Mouse (Mus musculus): ENCODE results near the gene Srsf7. TPM values are rescaled to one million over a fixed set of nuclear protein-coding genes. Genes with fewer than 3 reads are reported as not detected.

The Srsf7 gene
- polyA plus RNA-seq, 1 experiment, result 46.7 TPM

DNA sequence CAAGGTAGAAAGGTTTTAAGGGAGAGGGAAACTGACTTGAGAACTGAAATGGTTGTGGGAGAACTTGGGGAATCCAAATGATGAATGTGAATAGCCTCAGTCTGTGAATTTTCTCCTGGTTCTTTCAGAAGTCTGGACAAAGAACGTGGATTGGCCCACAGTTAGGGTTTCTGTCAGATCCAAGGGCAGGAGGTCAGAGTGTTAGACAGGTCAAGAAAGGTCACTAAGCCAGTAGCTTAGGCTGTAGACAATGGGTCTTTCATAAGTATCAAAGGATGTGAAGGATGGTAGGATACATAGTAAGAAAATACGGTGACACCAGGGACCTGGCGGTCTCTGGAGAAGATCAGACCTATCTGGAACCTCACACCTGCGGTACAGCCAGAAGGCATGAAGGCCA, 39.7 kb downstream of the Srsf7 start:
- no peak for TF ChIP-seq POLR2A (IDR thresholded peaks at IDR 0.05; ENCODE audit: borderline replicate concordance, extremely low read depth, low read depth, low read length)
- TF ChIP-seq CTCF (IDR thresholded peaks at IDR 0.05; ENCODE audit: insufficient read depth, low read length), result no peak
- DNase-seq, result no peak
- Histone ChIP-seq H3K4me3 (replicated peaks; ENCODE audit: extremely low read depth, low read depth, low read length) (no peak overlapping the region), H3K4me1 (ENCODE audit: control insufficient read depth, insufficient read depth, low read length) (no peaks in the 10 kb centered on the region; the same call in 1 of the 2 replicates)
- WGBS, result 78% methylated on average over 4 of the region's 4 CpGs

GRCm38 (mm10) chr17:80166346-80166745, 40.8 kb downstream of the Srsf7 start:
- DNase-seq, result no peak
- WGBS, result 84% methylated on average over 6 of the region's 6 CpGs
- H3K4me3 ChIP-seq (replicated peaks; ENCODE audit: extremely low read depth, low read depth, low read length), result no peak overlapping the region
- TF ChIP-seq POLR2A (IDR thresholded peaks at IDR 0.05; ENCODE audit: borderline replicate concordance, extremely low read depth, low read depth, low read length), result no peak
- TF ChIP-seq CTCF (IDR thresholded peaks at IDR 0.05; ENCODE audit: insufficient read depth, low read length), result no peak
- no peaks in the 10 kb centered on the region; the same call in 1 of the 2 replicates for H3K4me1 ChIP-seq (ENCODE audit: control insufficient read depth, insufficient read depth, low read length)

GRCm38 (mm10) chr17:80165741-80166140, 41.4 kb downstream of the Srsf7 start:
- Histone ChIP-seq H3K4me3 (replicated peaks; ENCODE audit: extremely low read depth, low read depth, low read length) (no peak overlapping the region), H3K4me1 (ENCODE audit: control insufficient read depth, insufficient read depth, low read length) (no peaks in the 10 kb centered on the region; the same call in 1 of the 2 replicates)
- no peak for DNase-seq
- 38% methylated on average over 6 of the region's 6 CpGs for WGBS
- TF ChIP-seq POLR2A (IDR thresholded peaks at IDR 0.05; ENCODE audit: borderline replicate concordance, extremely low read depth, low read depth, low read length) (no peak), CTCF (IDR thresholded peaks at IDR 0.05; ENCODE audit: insufficient read depth, low read length) (no peak)

DNA sequence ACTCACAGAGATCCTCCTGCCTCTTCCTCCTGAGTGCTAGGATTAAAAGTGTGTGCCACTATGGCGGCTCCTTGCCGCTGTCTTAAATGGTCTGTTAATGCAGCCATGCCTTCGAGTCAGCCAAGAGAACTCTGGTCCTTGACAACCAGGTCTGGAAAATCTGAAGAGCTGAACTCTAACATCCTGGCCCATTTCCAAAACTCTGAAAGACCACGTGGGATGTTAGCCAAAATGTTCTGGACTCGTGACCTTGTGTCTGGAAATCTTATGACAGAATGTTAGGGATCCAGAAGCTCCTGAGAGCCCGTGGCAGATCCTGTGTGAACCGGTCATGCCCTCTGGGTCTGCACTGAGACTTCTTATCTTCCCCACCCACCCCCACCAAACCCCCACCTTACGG, 43.1 kb downstream of the Srsf7 start:
- peaks cover 2% of the 10 kb centered on the region for H3K4me1 ChIP-seq (ENCODE audit: control insufficient read depth, insufficient read depth, low read length)
- no peak for TF ChIP-seq CTCF (IDR thresholded peaks at IDR 0.05; ENCODE audit: insufficient read depth, low read length)
- TF ChIP-seq POLR2A (IDR thresholded peaks at IDR 0.05; ENCODE audit: borderline replicate concordance, extremely low read depth, low read depth, low read length), result no peak
- 61% methylated on average over 8 of the region's 8 CpGs for WGBS
- no peak overlapping the region for H3K4me3 ChIP-seq (replicated peaks; ENCODE audit: extremely low read depth, low read depth, low read length)
- DNase-seq, result no peak

GRCm38 (mm10) chr17:80160454-80160853, 46.7 kb downstream of the Srsf7 start:
- TF ChIP-seq CTCF (IDR thresholded peaks at IDR 0.05; ENCODE audit: insufficient read depth, low read length), result no peak
- no peak for TF ChIP-seq POLR2A (IDR thresholded peaks at IDR 0.05; ENCODE audit: borderline replicate concordance, extremely low read depth, low read depth, low read length)
- peak; percentile 62 for DNase-seq
- no peak overlapping the region for H3K4me3 ChIP-seq (replicated peaks; ENCODE audit: extremely low read depth, low read depth, low read length)
- H3K4me1 ChIP-seq (ENCODE audit: control insufficient read depth, insufficient read depth, low read length), result peaks cover 2% of the 10 kb centered on the region
- WGBS, result 21% methylated on average over 5 of the region's 5 CpGs

DNA sequence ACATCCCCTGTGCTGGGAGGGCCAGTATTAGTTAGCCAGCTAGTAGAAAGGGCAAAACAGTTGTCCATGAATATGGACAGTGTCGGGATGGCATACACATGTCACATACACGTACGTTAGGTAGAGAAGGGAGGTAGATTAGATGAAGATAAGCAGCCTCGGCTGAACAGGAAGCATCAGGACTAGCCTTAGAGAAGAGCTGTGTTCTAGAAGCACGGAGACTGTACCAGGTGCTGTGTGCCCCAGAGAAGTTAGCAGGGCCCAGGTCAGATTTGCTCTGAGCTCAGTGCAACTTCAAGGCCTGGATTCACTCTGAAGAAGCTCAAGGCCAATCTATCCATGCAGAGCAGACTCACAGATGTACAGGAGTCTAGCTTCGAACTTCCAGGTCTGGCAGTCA, 49.6 kb downstream of the Srsf7 start:
- 74% methylated on average over 6 of the region's 6 CpGs for WGBS
- H3K4me3 ChIP-seq (replicated peaks; ENCODE audit: extremely low read depth, low read depth, low read length), result no peak overlapping the region
- TF ChIP-seq POLR2A (IDR thresholded peaks at IDR 0.05; ENCODE audit: borderline replicate concordance, extremely low read depth, low read depth, low read length), result no peak
- TF ChIP-seq CTCF (IDR thresholded peaks at IDR 0.05; ENCODE audit: insufficient read depth, low read length), result no peak
- peaks cover 2% of the 10 kb centered on the region for H3K4me1 ChIP-seq (ENCODE audit: control insufficient read depth, insufficient read depth, low read length)
- DNase-seq, result no peak

- TF ChIP-seq CTCF (IDR thresholded peaks at IDR 0.05; ENCODE audit: insufficient read depth, low read length) (no peak), POLR2A (IDR thresholded peaks at IDR 0.05; ENCODE audit: borderline replicate concordance, extremely low read depth, low read depth, low read length) (no peak)
- H3K4me3 ChIP-seq (replicated peaks; ENCODE audit: extremely low read depth, low read depth, low read length), result no peak overlapping the region
- WGBS, result 86% methylated on average over 8 of the region's 8 CpGs
- H3K4me1 ChIP-seq (ENCODE audit: control insufficient read depth, insufficient read depth, low read length), result peaks cover 2% of the 10 kb centered on the region
- no peak for DNase-seq
Measured at GRCm38 (mm10) chr17:80156905-80157304, 50.2 kb downstream of the Srsf7 start.

GRCm38 (mm10) chr17:80153631-80154030, 53.5 kb downstream of the Srsf7 start:
- Histone ChIP-seq H3K4me1 (ENCODE audit: control insufficient read depth, insufficient read depth, low read length) (no peaks in the 10 kb centered on the region), H3K4me3 (replicated peaks; ENCODE audit: extremely low read depth, low read depth, low read length) (no peak overlapping the region)
- no peak for DNase-seq
- 81% methylated on average over 2 of the region's 2 CpGs for WGBS
- TF ChIP-seq POLR2A (IDR thresholded peaks at IDR 0.05; ENCODE audit: borderline replicate concordance, extremely low read depth, low read depth, low read length) (no peak), CTCF (IDR thresholded peaks at IDR 0.05; ENCODE audit: insufficient read depth, low read length) (no peak)

- Histone ChIP-seq H3K4me1 (ENCODE audit: control insufficient read depth, insufficient read depth, low read length) (no peaks in the 10 kb centered on the region), H3K4me3 (replicated peaks; ENCODE audit: extremely low read depth, low read depth, low read length) (no peak overlapping the region)
- 69% methylated on average over 12 of the region's 12 CpGs for WGBS
- no peak for DNase-seq
- TF ChIP-seq CTCF (IDR thresholded peaks at IDR 0.05; ENCODE audit: insufficient read depth, low read length) (no peak), POLR2A (IDR thresholded peaks at IDR 0.05; ENCODE audit: borderline replicate concordance, extremely low read depth, low read depth, low read length) (no peak)
Measured at GRCm38 (mm10) chr17:80152767-80153630, 54.1 kb downstream of the Srsf7 start.

DNA sequence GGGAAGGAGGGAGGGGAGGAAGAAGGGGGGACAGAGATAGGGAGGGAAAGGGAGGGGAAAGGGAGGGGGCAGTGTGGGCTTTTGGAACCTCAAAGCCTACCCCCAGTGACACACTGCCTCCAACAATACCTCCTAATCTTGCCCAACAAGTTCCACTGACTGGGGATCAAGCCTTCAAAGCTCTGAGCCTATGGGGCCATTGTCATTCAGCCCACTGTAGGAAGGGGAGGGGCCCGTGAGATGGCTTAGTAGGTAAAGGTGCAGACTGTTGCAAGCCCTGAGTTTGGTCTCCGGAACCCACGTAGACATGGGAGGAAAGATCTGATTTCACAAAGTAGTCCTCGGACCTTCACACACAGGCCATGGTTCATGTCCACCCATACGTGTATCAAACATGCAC, 55.8 kb downstream of the Srsf7 start:
- Histone ChIP-seq H3K4me3 (replicated peaks; ENCODE audit: extremely low read depth, low read depth, low read length) (no peak overlapping the region), H3K4me1 (ENCODE audit: control insufficient read depth, insufficient read depth, low read length) (no peaks in the 10 kb centered on the region)
- TF ChIP-seq POLR2A (IDR thresholded peaks at IDR 0.05; ENCODE audit: borderline replicate concordance, extremely low read depth, low read depth, low read length) (no peak), CTCF (IDR thresholded peaks at IDR 0.05; ENCODE audit: insufficient read depth, low read length) (no peak)
- WGBS, result 78% methylated on average over 5 of the region's 5 CpGs
- no peak for DNase-seq

Other genes starting within 250 kb of the Srsf7 start
- 18.2 and 18.5 TPM in 2 replicates for gene Hnrnpll, start 145.0 kb downstream of the Srsf7 start, polyA plus RNA-seq (2012; rRNA removed)
- 3.8 and 7.6 TPM in 2 replicates for gene Galm, start 79.8 kb downstream of the Srsf7 start, polyA plus RNA-seq (2012; rRNA removed)
- gene Ttc39d, start 153 bp upstream of the Srsf7 start, polyA plus RNA-seq (2012; rRNA removed), result 0.06 TPM in 1 of 2 replicates, not detected in the other
- gene Gemin6, start 17.1 kb upstream of the Srsf7 start, polyA plus RNA-seq (2012; rRNA removed), result 0.79 and 1.6 TPM in 2 replicates
- 4.2 and 7.5 TPM in 2 replicates for gene Morn2, start 82.9 kb upstream of the Srsf7 start, polyA plus RNA-seq (2012; rRNA removed)
- gene Dhx57, start 83.2 kb upstream of the Srsf7 start, polyA plus RNA-seq (2012; rRNA removed), result 7.7 and 10.2 TPM in 2 replicates
- gene Arhgef33, start 100.1 kb upstream of the Srsf7 start, polyA plus RNA-seq (2012; rRNA removed), result 0.21 and 0.40 TPM in 2 replicates
- 0.79 TPM in 1 of 2 replicates, not detected in the other for gene Gm10190, start 166.2 kb upstream of the Srsf7 start, polyA plus RNA-seq (2012; rRNA removed)

Measured in lung, adult 2 months (tissue).